Mouse (Mus musculus) neural tube, embryonic 14.5 days (tissue): ENCODE results near the gene Haspin. TPM values are rescaled to one million over a fixed set of nuclear protein-coding genes. Genes with fewer than 3 reads are reported as not detected.
A peak's percentile ranks its signal among the peaks of the same experiment; 100 is the strongest.

Experiments
- ATAC-seq: fragments of 200-750 bp; cut with Nextera tagmentation; 2 replicates; pipeline ENCODE4 v1.8.0; 2017; ENCODE audit warnings: low read depth, mild to moderate bottlenecking, moderate TSS enrichment, moderate library complexity
- H3K27ac ChIP-seq: fragments of 300-500 bp; sonication (generic); 2 replicates; pipeline ENCODE4 v1.5.1; 2014; ENCODE audit warnings: low read depth, mild to moderate bottlenecking, control low read depth, low read length, moderate library complexity, mixed read lengths
- H3K27me3 ChIP-seq: fragments of 300-500 bp; sonication (generic); 2 replicates; pipeline ENCODE4 v1.6.1; 2014; ENCODE audit warnings: low read length; ENCODE audit not compliant: control insufficient read depth, insufficient read depth
- H3K36me3 ChIP-seq: fragments of 300-500 bp; sonication (generic); 2 replicates; pipeline ENCODE4 v1.6.1; 2014; ENCODE audit warnings: low read length, mixed read lengths; ENCODE audit not compliant: control insufficient read depth, insufficient read depth
- H3K4me1 ChIP-seq: fragments of 300-500 bp; sonication (generic); 2 replicates; pipeline ENCODE4 v1.6.1; 2014; ENCODE audit warnings: low read length; ENCODE audit not compliant: control insufficient read depth, insufficient read depth
- H3K4me2 ChIP-seq: fragments of 300-500 bp; sonication (generic); 2 replicates; pipeline ENCODE4 v1.6.1; 2014; ENCODE audit warnings: mild to moderate bottlenecking, low read depth, low read length, control low read depth
- H3K4me3 ChIP-seq: fragments of 300-500 bp; sonication (generic); 2 replicates; pipeline ENCODE4 v1.5.1; 2014; ENCODE audit warnings: low read depth, low read length, control low read depth, mixed read lengths
- H3K9ac ChIP-seq: fragments of 300-500 bp; sonication (generic); replicated peaks from 2 replicates; pipeline ENCODE4 v1.6.1; 2014; ENCODE audit warnings: low read depth, mild to moderate bottlenecking, control low read depth, low read length, mixed read lengths
- H3K9me3 ChIP-seq: fragments of 300-500 bp; sonication (generic); 2 replicates; pipeline ENCODE4 v1.6.1; 2016; ENCODE audit warnings: low read length; ENCODE audit not compliant: control insufficient read depth
- WGBS: fragments of 180-500 bp; shearing (Covaris S2); extraction: QIAGEN DNeasy Blood & Tissue Kit; methylation state at CpG from one replicate; pipeline ENCODE4 v1.1.7; 2014; 5-methylcytosine and 5-hydroxymethylcytosine counted together
- polyA plus RNA-seq: library from polyadenylated mRNA; unstranded; fragments of >200 nt; fragmentation: Nextera tagmentation; extraction: Ambion mirVana; gene quantifications from 2 replicates; pipeline ENCODE4 v1.2.1, GENCODE M21; 2014

Gene Haspin
- polyA plus RNA-seq, 1 experiment from 2014 or later: 1.4 TPM

GRCm38 (mm10) chr11:73148209-73148608 is 10.1 kb upstream of the Haspin start:
- Histone ChIP-seq H3K4me2 (no peak overlapping the region), H3K4me3 (no peak overlapping the region), H3K9ac (no peak overlapping the region), H3K27ac (no peak overlapping the region), H3K9me3 (no peaks in the 10 kb centered on the region), H3K36me3 (no peaks in the 10 kb centered on the region), H3K27me3 (no peaks in the 10 kb centered on the region), H3K4me1 (no peaks in the 10 kb centered on the region)
- 82% methylated on average over 9 of the region's 9 CpGs for WGBS
- no peak for ATAC-seq

- no peaks in the 10 kb centered on the region for H3K9me3 ChIP-seq
- H3K36me3 ChIP-seq: no peaks in the 10 kb centered on the region
- no peak overlapping the region for H3K9ac ChIP-seq
- no peak for ATAC-seq
- H3K4me1 ChIP-seq: no peaks in the 10 kb centered on the region
- H3K4me2 ChIP-seq: no peak overlapping the region
- no peak overlapping the region for H3K4me3 ChIP-seq
- no peaks in the 10 kb centered on the region for H3K27me3 ChIP-seq
- H3K27ac ChIP-seq: no peak overlapping the region
- 62% methylated on average over 7 of the region's 7 CpGs for WGBS
Observed at GRCm38 (mm10) chr11:73146975-73147365, 8.9 kb upstream of the Haspin start.

- WGBS: 66% methylated on average over 11 of the region's 11 CpGs
- Histone ChIP-seq H3K27me3 (no peaks in the 10 kb centered on the region), H3K27ac (no peak overlapping the region), H3K36me3 (no peaks in the 10 kb centered on the region), H3K4me1 (no peaks in the 10 kb centered on the region), H3K9ac (no peak overlapping the region), H3K4me2 (no peak overlapping the region), H3K9me3 (no peaks in the 10 kb centered on the region), H3K4me3 (no peak overlapping the region)
- no peak for ATAC-seq
Observed at GRCm38 (mm10) chr11:73146026-73146974, 8.2 kb upstream of the Haspin start.

GRCm38 (mm10) chr11:73144261-73144681 is 6.2 kb upstream of the Haspin start:
- Histone ChIP-seq H3K27ac (no peak overlapping the region), H3K27me3 (no peaks in the 10 kb centered on the region), H3K4me3 (no peak overlapping the region), H3K4me2 (no peak overlapping the region), H3K36me3 (no peaks in the 10 kb centered on the region), H3K9me3 (no peaks in the 10 kb centered on the region), H3K9ac (no peak overlapping the region), H3K4me1 (no peaks in the 10 kb centered on the region)
- no peak for ATAC-seq
- 79% methylated on average over 1 of the region's 1 CpGs for WGBS

- peak overlapping the region; percentile 78 for H3K4me3 ChIP-seq
- H3K4me1 ChIP-seq: no peaks in the 10 kb centered on the region
- no peaks in the 10 kb centered on the region for H3K36me3 ChIP-seq
- no peaks in the 10 kb centered on the region for H3K9me3 ChIP-seq
- H3K27ac ChIP-seq: no peak overlapping the region
- peak overlapping the region; percentile 80 for H3K4me2 ChIP-seq
- WGBS: 38% methylated on average over 11 of the region's 11 CpGs
- ATAC-seq: no peak
- H3K27me3 ChIP-seq: no peaks in the 10 kb centered on the region
- 0 out of 2 replicates have a peak overlapping the region, but pooled peaks have one; percentile 72 for H3K9ac ChIP-seq
Observed at GRCm38 (mm10) chr11:73137116-73137515, 978 bp downstream of the Haspin start.

- Histone ChIP-seq H3K9ac (0 out of 2 replicates have a peak overlapping the region, but pooled peaks have one; percentile 3), H3K4me1 (no peaks in the 10 kb centered on the region), H3K4me3 (no peak overlapping the region), H3K27me3 (no peaks in the 10 kb centered on the region), H3K4me2 (peak overlapping the region; percentile 80), H3K36me3 (no peaks in the 10 kb centered on the region), H3K27ac (no peak overlapping the region), H3K9me3 (no peaks in the 10 kb centered on the region)
- ATAC-seq: no peak
- WGBS: 55% methylated on average over 6 of the region's 6 CpGs
Observed at GRCm38 (mm10) chr11:73136587-73136986, 1.5 kb downstream of the Haspin start.

- no peaks in the 10 kb centered on the region for H3K4me1 ChIP-seq
- no peaks in the 10 kb centered on the region for H3K36me3 ChIP-seq
- H3K4me2 ChIP-seq: no peak overlapping the region
- ATAC-seq: no peak
- H3K27me3 ChIP-seq: no peaks in the 10 kb centered on the region
- H3K27ac ChIP-seq: no peak overlapping the region
- H3K4me3 ChIP-seq: no peak overlapping the region
- WGBS: 94% methylated on average over 5 of the region's 5 CpGs
- H3K9ac ChIP-seq: no peak overlapping the region
- H3K9me3 ChIP-seq: no peaks in the 10 kb centered on the region
Observed at GRCm38 (mm10) chr11:73134222-73134621, 3.9 kb downstream of the Haspin start.

- 97% methylated on average over 6 of the region's 6 CpGs for WGBS
- Histone ChIP-seq H3K4me2 (no peak overlapping the region), H3K4me1 (no peaks in the 10 kb centered on the region), H3K27me3 (no peaks in the 10 kb centered on the region), H3K4me3 (no peak overlapping the region), H3K36me3 (no peaks in the 10 kb centered on the region), H3K9ac (no peak overlapping the region), H3K9me3 (no peaks in the 10 kb centered on the region), H3K27ac (no peak overlapping the region)
- no peak for ATAC-seq
Observed at GRCm38 (mm10) chr11:73132999-73133398, 5.1 kb downstream of the Haspin start.

- Histone ChIP-seq H3K4me2 (no peak overlapping the region), H3K27me3 (no peaks in the 10 kb centered on the region), H3K9ac (no peak overlapping the region), H3K4me3 (no peak overlapping the region), H3K4me1 (no peaks in the 10 kb centered on the region), H3K27ac (no peak overlapping the region), H3K9me3 (no peaks in the 10 kb centered on the region), H3K36me3 (no peaks in the 10 kb centered on the region)
- no peak for ATAC-seq
- 88% methylated on average over 7 of the region's 7 CpGs for WGBS
Observed at GRCm38 (mm10) chr11:73131020-73131419, 7.1 kb downstream of the Haspin start.
